Mouse (Mus musculus): ENCODE data around the gene Pdzd2. TPM values are rescaled to one million over a fixed set of nuclear protein-coding genes. Genes with fewer than 3 reads are reported as not detected.

The Pdzd2 gene
- polyA plus RNA-seq, 1 experiment: 2.4 TPM

- TF ChIP-seq CTCF (IDR thresholded peaks at IDR 0.05; ENCODE audit: borderline replicate concordance, insufficient read depth, low read length): no peak
- TF ChIP-seq POLR2A (IDR thresholded peaks at IDR 0.05; ENCODE audit: low read depth, low read length): no peak
- no peak overlapping the region for H3K4me3 ChIP-seq (ENCODE audit: insufficient read depth, low read length)
- no peaks in the 10 kb centered on the region; the same call in 1 of the 2 replicates for H3K4me1 ChIP-seq (ENCODE audit: control insufficient read depth, insufficient read depth, low read length)
- no peak overlapping the region for H3K27ac ChIP-seq (ENCODE audit: insufficient read depth, low read length)
These were observed 195.9 kb downstream of the Pdzd2 start for GRCm38 (mm10) chr15:12543686-12544325.

- Histone ChIP-seq H3K4me1 (ENCODE audit: control insufficient read depth, insufficient read depth, low read length) (no peaks in the 10 kb centered on the region), H3K4me3 (ENCODE audit: insufficient read depth, low read length) (no peak overlapping the region), H3K27ac (ENCODE audit: insufficient read depth, low read length) (no peak overlapping the region)
- TF ChIP-seq CTCF (IDR thresholded peaks at IDR 0.05; ENCODE audit: borderline replicate concordance, insufficient read depth, low read length) (no peak), POLR2A (IDR thresholded peaks at IDR 0.05; ENCODE audit: low read depth, low read length) (no peak)
These were observed 197.4 kb downstream of the Pdzd2 start for GRCm38 (mm10) chr15:12542316-12542715.

GRCm38 (mm10) chr15:12539618-12540302, 200.0 kb downstream of the Pdzd2 start:
- Histone ChIP-seq H3K4me1 (ENCODE audit: control insufficient read depth, insufficient read depth, low read length) (no peaks in the 10 kb centered on the region), H3K27ac (ENCODE audit: insufficient read depth, low read length) (no peak overlapping the region), H3K4me3 (ENCODE audit: insufficient read depth, low read length) (no peak overlapping the region)
- TF ChIP-seq CTCF (IDR thresholded peaks at IDR 0.05; ENCODE audit: borderline replicate concordance, insufficient read depth, low read length) (no peak), POLR2A (IDR thresholded peaks at IDR 0.05; ENCODE audit: low read depth, low read length) (no peak)

GRCm38 (mm10) chr15:12533254-12533653, 206.5 kb downstream of the Pdzd2 start:
- H3K4me1 ChIP-seq (ENCODE audit: control insufficient read depth, insufficient read depth, low read length): no peaks in the 10 kb centered on the region
- H3K4me3 ChIP-seq (ENCODE audit: insufficient read depth, low read length): no peak overlapping the region
- TF ChIP-seq CTCF (IDR thresholded peaks at IDR 0.05; ENCODE audit: borderline replicate concordance, insufficient read depth, low read length) (no peak), POLR2A (IDR thresholded peaks at IDR 0.05; ENCODE audit: low read depth, low read length) (no peak)
- no peak overlapping the region for H3K27ac ChIP-seq (ENCODE audit: insufficient read depth, low read length)

- no peak overlapping the region for H3K4me3 ChIP-seq (ENCODE audit: insufficient read depth, low read length)
- TF ChIP-seq CTCF (IDR thresholded peaks at IDR 0.05; ENCODE audit: borderline replicate concordance, insufficient read depth, low read length) (no peak), POLR2A (IDR thresholded peaks at IDR 0.05; ENCODE audit: low read depth, low read length) (no peak)
- no peak overlapping the region for H3K27ac ChIP-seq (ENCODE audit: insufficient read depth, low read length)
- no peaks in the 10 kb centered on the region for H3K4me1 ChIP-seq (ENCODE audit: control insufficient read depth, insufficient read depth, low read length)
These were observed 207.2 kb downstream of the Pdzd2 start for GRCm38 (mm10) chr15:12532568-12532967.

- Histone ChIP-seq H3K4me1 (ENCODE audit: control insufficient read depth, insufficient read depth, low read length) (peaks cover 5% of the 10 kb centered on the region; the same call in 1 of the 2 replicates), H3K4me3 (ENCODE audit: insufficient read depth, low read length) (no peak overlapping the region), H3K27ac (ENCODE audit: insufficient read depth, low read length) (no peak overlapping the region)
- TF ChIP-seq POLR2A (IDR thresholded peaks at IDR 0.05; ENCODE audit: low read depth, low read length) (no peak), CTCF (IDR thresholded peaks at IDR 0.05; ENCODE audit: borderline replicate concordance, insufficient read depth, low read length) (no peak)
These were observed 216.9 kb downstream of the Pdzd2 start for GRCm38 (mm10) chr15:12522810-12523209.

- H3K4me1 ChIP-seq (ENCODE audit: control insufficient read depth, insufficient read depth, low read length): peaks cover 5% of the 10 kb centered on the region; the same call in 1 of the 2 replicates
- no peak for TF ChIP-seq CTCF (IDR thresholded peaks at IDR 0.05; ENCODE audit: borderline replicate concordance, insufficient read depth, low read length)
- TF ChIP-seq POLR2A (IDR thresholded peaks at IDR 0.05; ENCODE audit: low read depth, low read length): no peak
- H3K27ac ChIP-seq (ENCODE audit: insufficient read depth, low read length): no peak overlapping the region
- H3K4me3 ChIP-seq (ENCODE audit: insufficient read depth, low read length): no peak overlapping the region
These were observed 219.4 kb downstream of the Pdzd2 start for GRCm38 (mm10) chr15:12520292-12520691.

- H3K4me3 ChIP-seq (ENCODE audit: insufficient read depth, low read length): no peak overlapping the region
- no peak overlapping the region; the same call in 1 of the 2 replicates for H3K27ac ChIP-seq (ENCODE audit: insufficient read depth, low read length)
- TF ChIP-seq POLR2A (IDR thresholded peaks at IDR 0.05; ENCODE audit: low read depth, low read length) (no peak), CTCF (IDR thresholded peaks at IDR 0.05; ENCODE audit: borderline replicate concordance, insufficient read depth, low read length) (no peak)
- H3K4me1 ChIP-seq (ENCODE audit: control insufficient read depth, insufficient read depth, low read length): peaks cover 5% of the 10 kb centered on the region; the same call in 1 of the 2 replicates
These were observed 221.3 kb downstream of the Pdzd2 start for GRCm38 (mm10) chr15:12518370-12518973.

- TF ChIP-seq POLR2A (IDR thresholded peaks at IDR 0.05; ENCODE audit: low read depth, low read length): no peak
- TF ChIP-seq CTCF (IDR thresholded peaks at IDR 0.05; ENCODE audit: borderline replicate concordance, insufficient read depth, low read length): no peak
- no peak overlapping the region for H3K4me3 ChIP-seq (ENCODE audit: insufficient read depth, low read length)
- H3K27ac ChIP-seq (ENCODE audit: insufficient read depth, low read length): no peak overlapping the region
- H3K4me1 ChIP-seq (ENCODE audit: control insufficient read depth, insufficient read depth, low read length): peaks cover 5% of the 10 kb centered on the region; the same call in 1 of the 2 replicates
These were observed 222.4 kb downstream of the Pdzd2 start for GRCm38 (mm10) chr15:12517314-12517813.

Data from embryonic fibroblast, embryonic 13.5 days (primary cell).